Mouse (Mus musculus): Measurements from ENCODE around the gene Cyp4a12a.
"Not testable (repeated sequence)": the region's sequence is repeated elsewhere in the genome, so short reads cannot be mapped to it uniquely, and the experiment has no call there.

GRCm38 (mm10) chr4:115281231-115281767, 17.5 kb upstream of the Cyp4a12a start:
- TF ChIP-seq CTCF (conservative IDR thresholded peaks at IDR 0.05; ENCODE audit: low read length); NANOG (IDR thresholded peaks at IDR 0.05; ENCODE audit: borderline replicate concordance, low read length): not testable (repeated sequence)
